Mouse (Mus musculus) layer of hippocampus, postnatal 14 days (tissue): ENCODE measurements around the gene Cyp2d22. TPM values are rescaled to one million over a fixed set of nuclear protein-coding genes. Genes with fewer than 3 reads are reported as not detected.

Experiments used
- microRNA-seq, 2 experiments: library from miRNA; unstranded; fragments of <30 nt; microRNA quantifications; one replicate each; pipeline ENCODE4 v1.2.0; 2021
- total RNA-seq, 2 experiments: library from RNA; stranded (reverse); gene quantifications; 2 replicates each; pipeline ENCODE4 v1.2.3; 2021

Gene Cyp2d22
- total RNA-seq, 2 experiments from 2014 or later: 33.5 to 33.9 TPM

Small RNA genes within 50 kb of the gene (microRNA-seq; reads per million reads assigned to microRNA genes)
- 0 reads per million in 2 experiments for gene Gm25990
- gene Gm27331: 0 reads per million in 2 experiments
- gene Mir7684: 0 reads per million in 2 experiments

Other genes with a start within 250 kb of the Cyp2d22 start
- 100 to 1,000 TPM; 187 to 189 TPM for gene Srebf2, start 233.1 kb downstream of the Cyp2d22 start, total RNA-seq
- 1 to 10 TPM; 2.5 to 3.1 TPM for gene Shisa8, start 167.4 kb downstream of the Cyp2d22 start, total RNA-seq
- gene Tnfrsf13c, start 155.9 kb downstream of the Cyp2d22 start, total RNA-seq: under 1 TPM; 0.36 to 0.41 TPM
- gene Cenpm, start 135.5 kb downstream of the Cyp2d22 start, total RNA-seq: 1 to 10 TPM; 5.1 to 5.3 TPM
- 10 to 100 TPM; 89.4 to 94.8 TPM for gene 1500009C09Rik, start 127.9 kb downstream of the Cyp2d22 start, total RNA-seq
- gene Sept3, start 105.4 kb downstream of the Cyp2d22 start, total RNA-seq: 100 to 1,000 TPM; 583 to 613 TPM
- not detected for gene Wbp2nl, start 81.3 kb downstream of the Cyp2d22 start, total RNA-seq
- 10 to 100 TPM; 38.2 to 39.3 TPM for gene Naga, start 41.3 kb downstream of the Cyp2d22 start, total RNA-seq
- gene Pheta2, start 41.3 kb downstream of the Cyp2d22 start, total RNA-seq: under 1 TPM; 0.39 to 0.45 TPM
- gene Smdt1, start 41.3 kb downstream of the Cyp2d22 start, total RNA-seq: 100 to 1,000 TPM; 147 to 152 TPM
- gene Ndufa6, start 25.9 kb downstream of the Cyp2d22 start, total RNA-seq: 100 to 1,000 TPM; 203 to 221 TPM
- not detected for gene Cyp2d11, start 13.8 kb upstream of the Cyp2d22 start, total RNA-seq
- not detected for gene Cyp2d10, start 26.9 kb upstream of the Cyp2d22 start, total RNA-seq
- gene Cyp2d9, start 53.2 kb upstream of the Cyp2d22 start, total RNA-seq: not detected
- not detected for gene Cyp2d12, start 174.8 kb upstream of the Cyp2d22 start, total RNA-seq
- gene Cyp2d34, start 240.7 kb upstream of the Cyp2d22 start, total RNA-seq: not detected